Mouse (Mus musculus) CH12.LX (cell line): ENCODE measurements around the gene Adgrb3. TPM values are rescaled to one million over a fixed set of nuclear protein-coding genes. Genes with fewer than 3 reads are reported as not detected.

Source experiments
- DNase-seq: peaks from one replicate; pipeline ENCODE4 v3.0.0-alpha.2; 2013; ENCODE audit errors: extremely low read depth
- H3K27ac ChIP-seq: 2 replicates; pipeline ENCODE4 v1.5.1; 2012; ENCODE audit warnings: low read depth, mild to moderate bottlenecking, control low read depth, moderate library complexity; ENCODE audit not compliant: insufficient read depth
- H3K27me3 ChIP-seq: replicated peaks from 2 replicates; pipeline ENCODE3; 2012; ENCODE audit warnings: inconsistent platforms
- H3K36me3 ChIP-seq, 2 experiments: replicated peaks in 1 of 2; 2 replicates each; pipeline versions ENCODE3 to v1.6.1; 2012; ENCODE audit warnings: inconsistent platforms in 1 of 2, low read length in 1 of 2, mild to moderate bottlenecking in 1 of 2, mixed read lengths in 1 of 2, moderate library complexity in 1 of 2; ENCODE audit not compliant: control insufficient read depth in 1 of 2, insufficient read depth in 1 of 2
- H3K4me1 ChIP-seq, 2 experiments: 2 replicates each; pipeline ENCODE4 v1.6.1; 2012; ENCODE audit warnings: inconsistent platforms in 1 of 2, moderate library complexity in 1 of 2; ENCODE audit not compliant: insufficient read depth in 2 of 2, control insufficient read depth in 1 of 2
- H3K4me2 ChIP-seq: 2 replicates; pipeline ENCODE4 v1.6.1; 2012; ENCODE audit warnings: low read depth, mild to moderate bottlenecking, control low read depth; ENCODE audit not compliant: poor library complexity, insufficient read depth, severe bottlenecking
- H3K4me3 ChIP-seq, 3 experiments: fragments of 150-350 bp in 1 of 3; sonication (generic) in 1 of 3; replicated peaks in 1 of 3; 2 replicates each; pipeline versions ENCODE3 to v1.5.1; 2011 to 2012; ENCODE audit warnings: low read depth in 2 of 3, low read length in 2 of 3, mild to moderate bottlenecking in 2 of 3, moderate library complexity in 2 of 3, control low read depth in 1 of 3, improper control_type of control experiment in 1 of 3, inconsistent platforms in 1 of 3, mixed read lengths in 1 of 3; ENCODE audit not compliant: poor library complexity in 1 of 3
- H3K79me2 ChIP-seq: replicated peaks from 2 replicates; pipeline ENCODE4 v1.6.1; 2012; ENCODE audit warnings: mild to moderate bottlenecking, moderate library complexity; ENCODE audit not compliant: control insufficient read depth, poor library complexity, insufficient read depth, severe bottlenecking; ENCODE audit errors: extremely low read depth
- H3K9ac ChIP-seq: 2 replicates; pipeline ENCODE4 v1.6.1; 2012; ENCODE audit warnings: low read depth, mild to moderate bottlenecking, control low read depth, moderate library complexity; ENCODE audit not compliant: insufficient read depth
- H3K9me3 ChIP-seq: replicated peaks from 2 replicates; pipeline ENCODE3; 2012; ENCODE audit warnings: low read length, inconsistent platforms, mixed read lengths
- BHLHE40 ChIP-seq: IDR thresholded peaks from 2 replicates; pipeline ENCODE4 v1.6.1; 2011; ENCODE audit warnings: mild to moderate bottlenecking, low read depth, low read length, improper control_type of control experiment
- CHD2 ChIP-seq: IDR thresholded peaks from 2 replicates; pipeline ENCODE4 v1.6.1; 2011; ENCODE audit warnings: low read length, improper control_type of control experiment
- CTCF ChIP-seq, 2 experiments: IDR thresholded peaks in 1 of 2; conservative IDR thresholded peaks in 1 of 2; 2 replicates each; pipeline ENCODE4 v1.5.1; 2011 to 2012; ENCODE audit warnings: low read depth in 2 of 2, low read length in 2 of 2, improper control_type of control experiment in 1 of 2, inconsistent platforms in 1 of 2, mild to moderate bottlenecking in 1 of 2, moderate library complexity in 1 of 2
- E2F4 ChIP-seq: IDR thresholded peaks from 2 replicates; pipeline ENCODE4 v1.6.1; 2011; ENCODE audit warnings: low read depth, low read length, improper control_type of control experiment; ENCODE audit not compliant: insufficient replicate concordance
- ELF1 ChIP-seq: IDR thresholded peaks from 2 replicates; pipeline ENCODE4 v1.6.1; 2014; ENCODE audit warnings: low read depth, mild to moderate bottlenecking, inconsistent platforms, low read length, improper control_type of control experiment
- EP300 ChIP-seq: IDR thresholded peaks from 2 replicates; pipeline ENCODE4 v1.6.1; 2011; ENCODE audit warnings: low read length, improper control_type of control experiment
- ETS1 ChIP-seq: conservative IDR thresholded peaks from 2 replicates; pipeline ENCODE4 v1.6.1; 2012; ENCODE audit warnings: low read depth, mild to moderate bottlenecking, inconsistent platforms, low read length, improper control_type of control experiment, moderate library complexity
- IRF4 ChIP-seq: IDR thresholded peaks from 2 replicates; pipeline ENCODE4 v1.6.1; 2014; ENCODE audit warnings: low read depth, mild to moderate bottlenecking, inconsistent platforms, low read length, improper control_type of control experiment
- JUN ChIP-seq: IDR thresholded peaks from 2 replicates; pipeline ENCODE4 v1.6.1; 2011; ENCODE audit warnings: low read depth, mild to moderate bottlenecking, low read length, improper control_type of control experiment, moderate library complexity; ENCODE audit not compliant: insufficient read depth
- JUND ChIP-seq: conservative IDR thresholded peaks from 2 replicates; pipeline ENCODE4 v1.6.1; 2011; ENCODE audit warnings: low read depth, low read length, improper control_type of control experiment
- KAT2A ChIP-seq: IDR thresholded peaks from 2 replicates; pipeline ENCODE4 v1.6.1; 2012; ENCODE audit warnings: low read length, improper control_type of control experiment, inconsistent platforms; ENCODE audit not compliant: insufficient replicate concordance
- MAFK ChIP-seq: IDR thresholded peaks from 2 replicates; pipeline ENCODE4 v1.6.1; 2011; ENCODE audit warnings: low read length, improper control_type of control experiment; ENCODE audit not compliant: insufficient replicate concordance
- MAZ ChIP-seq: IDR thresholded peaks from 2 replicates; pipeline ENCODE4 v1.6.1; 2012; ENCODE audit warnings: low read depth, mild to moderate bottlenecking, inconsistent platforms, low read length, improper control_type of control experiment, moderate library complexity
- MYC ChIP-seq: IDR thresholded peaks from 2 replicates; pipeline ENCODE4 v1.6.1; 2011; ENCODE audit warnings: low read depth, mild to moderate bottlenecking, improper control_type of control experiment, low read length
- NELFE ChIP-seq: IDR thresholded peaks from 2 replicates; pipeline ENCODE4 v1.6.1; 2011; ENCODE audit warnings: low read depth, low read length, improper control_type of control experiment
- NRF1 ChIP-seq: IDR thresholded peaks from 2 replicates; pipeline ENCODE4 v1.6.1; 2014; ENCODE audit warnings: low read depth, mild to moderate bottlenecking, inconsistent platforms, low read length, improper control_type of control experiment, moderate library complexity
- PAX5 ChIP-seq: IDR thresholded peaks from 2 replicates; pipeline ENCODE4 v1.6.1; 2012; ENCODE audit warnings: low read length, inconsistent platforms, mixed read lengths
- RAD21 ChIP-seq: IDR thresholded peaks from 2 replicates; pipeline ENCODE4 v1.6.1; 2011; ENCODE audit warnings: low read depth, mild to moderate bottlenecking, low read length, improper control_type of control experiment, moderate library complexity
- RCOR1 ChIP-seq: conservative IDR thresholded peaks from 2 replicates; pipeline ENCODE4 v1.6.1; 2012; ENCODE audit warnings: low read depth, mild to moderate bottlenecking, inconsistent platforms, low read length, improper control_type of control experiment
- SIN3A ChIP-seq: IDR thresholded peaks from 2 replicates; pipeline ENCODE4 v1.6.1; 2012; ENCODE audit warnings: low read length, improper control_type of control experiment, inconsistent platforms
- TBP ChIP-seq: conservative IDR thresholded peaks from 2 replicates; pipeline ENCODE4 v1.6.1; 2011; ENCODE audit warnings: low read depth, low read length, improper control_type of control experiment
- USF1 ChIP-seq: IDR thresholded peaks from 2 replicates; pipeline ENCODE4 v1.6.1; 2014; ENCODE audit warnings: low read depth, mild to moderate bottlenecking, inconsistent platforms, low read length, improper control_type of control experiment
- USF2 ChIP-seq: conservative IDR thresholded peaks from 2 replicates; pipeline ENCODE4 v1.6.1; 2011; ENCODE audit warnings: low read depth, low read length, improper control_type of control experiment
- ZMIZ1 ChIP-seq: IDR thresholded peaks from 2 replicates; pipeline ENCODE4 v1.6.1; 2012; ENCODE audit warnings: low read depth, mild to moderate bottlenecking, inconsistent platforms, low read length, improper control_type of control experiment
- ZNF384 ChIP-seq: IDR thresholded peaks from 2 replicates; pipeline ENCODE4 v1.6.1; 2012; ENCODE audit warnings: low read depth, low read length, improper control_type of control experiment, inconsistent platforms
- dilution Hi-C: fragments of 300-500 bp; cut with MboI; formaldehyde crosslinking; loops from 2 replicates; pipeline ENCODE4 v1.14.3; 2020; ENCODE audit warnings: low sequenced_read_pairs; ENCODE audit not compliant: extremely low pct_unique_long_range_greater_than_20kb, extremely low pct_ligation_motif_present
- in situ Hi-C: fragments of 300-500 bp; cut with MboI; formaldehyde crosslinking; loops from 3 replicates; pipeline ENCODE4 v1.14.3; 2019; ENCODE audit warnings: low sequenced_read_pairs, low pct_ligation_motif_present, low pct_unique_long_range_greater_than_20kb, mixed read lengths
- polyA plus RNA-seq: library from polyadenylated mRNA; unstranded; fragments of >175 nt; gene quantifications from 2 replicates; pipeline ENCODE4 v1.2.1, GENCODE M21; 2012; ENCODE audit warnings: low read depth; ENCODE audit not compliant: insufficient read length
- total RNA-seq, 2 experiments: library from RNA; depleted of rRNA; stranded (reverse); fragments of 300-350 nt in 1 of 2; fragments of >200 nt in 1 of 2; gene quantifications; 2 replicates each; pipeline ENCODE4 v1.2.3; 2012 to 2014

Gene Adgrb3
- total and polyA plus RNA-seq, 3 experiments = not detected

- dilution Hi-C loops (no loop called here), in situ Hi-C loops (no loop called here)
- TF ChIP-seq RCOR1 = no peak
- TF ChIP-seq NRF1 = no peak
- no peak for TF ChIP-seq ELF1
- no peak for TF ChIP-seq MAFK
- no peak for TF ChIP-seq PAX5
- no peak for TF ChIP-seq EP300
- TF ChIP-seq MYC = no peak
- no peak for TF ChIP-seq E2F4
- TF ChIP-seq ZMIZ1 = no peak
- TF ChIP-seq TBP = no peak
- no peak for TF ChIP-seq CHD2
- TF ChIP-seq CTCF (conservative IDR thresholded peaks at IDR 0.05 in 1 of 2, IDR thresholded peaks at IDR 0.05 in 1 of 2; ENCODE audit: low read depth in 2 of 2, low read length in 2 of 2) = no peak
- TF ChIP-seq USF2 = no peak
- TF ChIP-seq ZNF384 = no peak
- TF ChIP-seq NELFE = no peak
- no peak for TF ChIP-seq KAT2A
- no peak for TF ChIP-seq JUND
- no peak for TF ChIP-seq SIN3A
- no peaks in the 10 kb centered on the region for H3K79me2 ChIP-seq
- peaks cover 28% of the 10 kb centered on the region for H3K9me3 ChIP-seq
- no peaks in the 10 kb centered on the region for H3K27me3 ChIP-seq
- no peak overlapping the region for H3K4me3 ChIP-seq
- no peak for DNase-seq
- no peak overlapping the region for H3K9ac ChIP-seq
- H3K36me3 ChIP-seq = no peaks in the 10 kb centered on the region
- H3K4me1 ChIP-seq = no peaks in the 10 kb centered on the region
- no peak overlapping the region for H3K4me2 ChIP-seq
- H3K27ac ChIP-seq = no peak overlapping the region
Observed at GRCm38 (mm10) chr1:25503524-25503923, 326.0 kb downstream of the Adgrb3 start.

DNA sequence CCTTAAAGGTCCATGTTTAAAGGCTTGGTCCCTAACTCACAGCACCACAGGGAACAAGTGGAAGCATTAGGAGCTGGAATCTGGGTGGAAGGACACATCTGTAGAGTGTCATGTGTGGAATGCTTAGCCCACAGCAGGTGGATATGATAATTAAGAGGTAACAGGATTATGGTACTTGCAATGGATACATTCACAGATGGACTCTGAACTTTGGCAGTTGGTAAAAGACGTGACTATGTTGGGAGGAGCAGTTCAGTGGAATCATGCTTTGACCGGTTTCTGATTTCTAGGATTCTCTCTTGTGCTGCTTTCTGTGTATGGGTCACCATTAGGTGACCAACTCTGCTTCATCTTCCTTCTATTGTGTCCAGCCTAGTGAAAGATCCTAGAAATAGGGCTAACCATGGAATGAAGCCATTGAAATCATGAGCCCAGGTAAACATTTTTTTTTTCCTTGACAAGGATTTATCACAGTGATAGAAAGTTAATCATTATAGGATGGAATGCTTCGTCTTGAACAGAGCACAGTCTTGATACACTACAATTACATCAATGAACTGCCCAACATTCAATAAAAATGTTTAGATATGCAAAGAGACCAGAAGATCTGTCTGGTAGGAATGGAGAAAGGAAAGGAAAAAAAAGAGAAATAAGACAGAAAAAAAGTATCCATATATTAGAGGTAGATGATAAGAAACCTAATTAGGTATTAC, 334.1 kb downstream of the Adgrb3 start:
- H3K79me2 ChIP-seq = no peaks in the 10 kb centered on the region

More for the DNA sequence above, 334.1 kb downstream of the Adgrb3 start:
- Histone ChIP-seq H3K27ac (no peak overlapping the region), H3K4me2 (no peak overlapping the region), H3K4me3 (no peak overlapping the region), H3K27me3 (no peaks in the 10 kb centered on the region), H3K9me3 (peaks cover 22% of the 10 kb centered on the region), H3K9ac (no peak overlapping the region), H3K36me3 (no peaks in the 10 kb centered on the region), H3K4me1 (no peaks in the 10 kb centered on the region)
- TF ChIP-seq JUN (no peak), EP300 (no peak), RAD21 (no peak), NELFE (no peak), USF2 (no peak), IRF4 (no peak), SIN3A (no peak), USF1 (no peak), ETS1 (no peak), PAX5 (no peak), RCOR1 (no peak), MAZ (no peak), E2F4 (no peak), CHD2 (no peak), BHLHE40 (no peak)
- no peak for DNase-seq
- in situ Hi-C loops (no loop called here), dilution Hi-C loops (no loop called here)
